ENCODE assay signal across 16 mouse cellular contexts in the genomic region with DNA sequence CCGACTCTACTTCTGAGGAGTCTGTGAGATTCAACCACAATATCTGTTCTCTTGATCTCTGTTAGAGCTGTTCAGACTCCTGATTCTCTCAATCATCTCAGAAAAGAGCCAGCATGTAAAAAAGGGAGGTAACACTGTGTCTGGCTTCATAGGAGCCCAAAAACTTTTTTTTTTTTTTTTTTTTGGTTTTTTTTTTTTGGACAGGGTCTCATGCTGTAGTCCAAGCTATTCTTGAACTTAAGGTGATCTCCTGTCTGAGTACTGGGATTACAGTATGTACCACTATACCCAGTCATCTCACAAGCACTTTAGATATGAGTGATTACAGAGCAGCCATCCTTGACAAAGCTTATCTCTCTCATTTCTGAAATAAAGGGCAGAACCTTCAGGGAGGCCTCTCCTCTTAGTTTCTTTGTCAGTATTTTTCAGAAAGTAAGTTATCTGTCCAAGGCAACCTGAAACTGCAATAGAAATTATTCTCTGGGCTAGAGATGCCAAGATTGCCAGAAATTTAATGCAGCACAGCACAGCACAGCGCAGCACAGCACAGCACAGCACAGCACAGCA.
"Had no signal": no experiment of that assay in that cellular context is flagged by ENCODE, and none has a peak within 500 bp of the region (broad histone marks: within the 10 kb centered on the region; RNA-seq: fewer than 3 reads in every experiment).

No protein-coding gene starts in this region.

- H3K9me3 ChIP-seq: limb, embryonic 12.5 days; limb, embryonic 15.5 days; megakaryocyte, embryonic 14.5 days had no signal

- H3K9ac ChIP-seq: limb, embryonic 12.5 days; limb, embryonic 15.5 days; liver, embryonic 14.5 days; liver, postnatal 0 days; lung, embryonic 14.5 days had no signal

- H3K4me2 ChIP-seq: limb, embryonic 12.5 days; limb, embryonic 15.5 days; liver, embryonic 11.5 days; lung, embryonic 14.5 days; midbrain, embryonic 11.5 days had no signal

- H3K27ac ChIP-seq: limb, embryonic 12.5 days; limb, embryonic 15.5 days; liver, embryonic 14.5 days; macrophage had no signal

- H3K36me3 ChIP-seq: limb, embryonic 12.5 days; limb, embryonic 15.5 days had no signal

- H3K4me1 ChIP-seq: limb, embryonic 12.5 days; limb, embryonic 15.5 days had no signal

- DNase-seq: left cerebral cortex, postnatal 4 days; liver, postnatal 0 days; lung, embryonic 14.5 days; midbrain, embryonic 14.5 days; spleen, adult 18-20 months had no signal

- H3K4me3 ChIP-seq: layer of hippocampus, adult 2 months; limb, embryonic 12.5 days; limb, embryonic 15.5 days had no signal

- ATAC-seq: inflammation-experienced regulatory T-cells, adult 6 months; intestine, embryonic 16.5 days; liver, postnatal 0 days; lung, postnatal 0 days had no signal

- H3K27me3 ChIP-seq: limb, embryonic 12.5 days; limb, embryonic 15.5 days; megakaryocyte, embryonic 14.5 days had no signal
